Mouse (Mus musculus): ENCODE data around the gene Igdcc3.

Igdcc3 gene

GRCm38 (mm10) chr9:65175939-65176871 lies 35.2 kb downstream of the Igdcc3 start:
- DNase-seq (ENCODE audit: low spot score in 2 of 2) = no peak

GRCm38 (mm10) chr9:65177497-65177896 lies 36.5 kb downstream of the Igdcc3 start:
- no peak for DNase-seq (ENCODE audit: low spot score in 2 of 2)

GRCm38 (mm10) chr9:65177912-65178311 lies 36.9 kb downstream of the Igdcc3 start:
- DNase-seq (ENCODE audit: low spot score in 2 of 2) = no peak

- DNase-seq (ENCODE audit: low spot score in 2 of 2) = no peak
These were observed 37.6 kb downstream of the Igdcc3 start for GRCm38 (mm10) chr9:65178336-65179213.

- no peak for DNase-seq (ENCODE audit: low spot score in 2 of 2)
These were observed 39.0 kb downstream of the Igdcc3 start for GRCm38 (mm10) chr9:65179817-65180624.

- peak; percentile 58 to 92 for DNase-seq (ENCODE audit: low spot score in 2 of 2)
These were observed 47.6 kb downstream of the Igdcc3 start for GRCm38 (mm10) chr9:65188599-65188998.

- DNase-seq (ENCODE audit: low spot score in 2 of 2) = no peak
These were observed 49.3 kb downstream of the Igdcc3 start for GRCm38 (mm10) chr9:65190306-65190705.

- no peak for DNase-seq (ENCODE audit: low spot score in 2 of 2)
These were observed 50.4 kb downstream of the Igdcc3 start for GRCm38 (mm10) chr9:65191389-65191754.

GRCm38 (mm10) chr9:65191755-65192469 lies 50.9 kb downstream of the Igdcc3 start:
- no peak for DNase-seq (ENCODE audit: low spot score in 2 of 2)

- DNase-seq (ENCODE audit: low spot score in 2 of 2) = no peak
These were observed 52.2 kb downstream of the Igdcc3 start for GRCm38 (mm10) chr9:65193214-65193613.

- no peak for DNase-seq (ENCODE audit: low spot score in 2 of 2)
These were observed 54.1 kb downstream of the Igdcc3 start, which contains the start of gene Parp16 for GRCm38 (mm10) chr9:65195053-65195452. Parp16 (plus strand) TSS chr9:65195353.

GRCm38 (mm10) chr9:65195621-65195981 lies 54.6 kb downstream of the Igdcc3 start:
- peak in 1 of 2 experiments; percentile 40 for DNase-seq (ENCODE audit: low spot score in 2 of 2)

GRCm38 (mm10) chr9:65195982-65196737 lies 55.2 kb downstream of the Igdcc3 start:
- DNase-seq (ENCODE audit: low spot score in 2 of 2) = no peak

- DNase-seq (ENCODE audit: low spot score in 2 of 2) = peak; percentile 83 to 97
These were observed 56.0 kb downstream of the Igdcc3 start for GRCm38 (mm10) chr9:65196738-65197569.

- DNase-seq (ENCODE audit: low spot score in 2 of 2) = no peak
These were observed 56.8 kb downstream of the Igdcc3 start for GRCm38 (mm10) chr9:65197826-65198225.

GRCm38 (mm10) chr9:65199723-65200122 lies 58.7 kb downstream of the Igdcc3 start:
- DNase-seq (ENCODE audit: low spot score in 2 of 2) = no peak

GRCm38 (mm10) chr9:65200606-65201005 lies 59.6 kb downstream of the Igdcc3 start:
- no peak for DNase-seq (ENCODE audit: low spot score in 2 of 2)

- no peak for DNase-seq (ENCODE audit: low spot score in 2 of 2)
These were observed 60.0 kb downstream of the Igdcc3 start for GRCm38 (mm10) chr9:65201021-65201380.

GRCm38 (mm10) chr9:65201381-65202164 lies 60.6 kb downstream of the Igdcc3 start:
- DNase-seq (ENCODE audit: low spot score in 2 of 2) = peak; percentile 63 to 85
